Mouse (Mus musculus): ENCODE results near the gene Gm2237. TPM values are rescaled to one million over a fixed set of nuclear protein-coding genes. Genes with fewer than 3 reads are reported as not detected.

Gene Gm2237
- 7.9 TPM for polyA plus RNA-seq (2017; shearing (Covaris generic))

DNA sequence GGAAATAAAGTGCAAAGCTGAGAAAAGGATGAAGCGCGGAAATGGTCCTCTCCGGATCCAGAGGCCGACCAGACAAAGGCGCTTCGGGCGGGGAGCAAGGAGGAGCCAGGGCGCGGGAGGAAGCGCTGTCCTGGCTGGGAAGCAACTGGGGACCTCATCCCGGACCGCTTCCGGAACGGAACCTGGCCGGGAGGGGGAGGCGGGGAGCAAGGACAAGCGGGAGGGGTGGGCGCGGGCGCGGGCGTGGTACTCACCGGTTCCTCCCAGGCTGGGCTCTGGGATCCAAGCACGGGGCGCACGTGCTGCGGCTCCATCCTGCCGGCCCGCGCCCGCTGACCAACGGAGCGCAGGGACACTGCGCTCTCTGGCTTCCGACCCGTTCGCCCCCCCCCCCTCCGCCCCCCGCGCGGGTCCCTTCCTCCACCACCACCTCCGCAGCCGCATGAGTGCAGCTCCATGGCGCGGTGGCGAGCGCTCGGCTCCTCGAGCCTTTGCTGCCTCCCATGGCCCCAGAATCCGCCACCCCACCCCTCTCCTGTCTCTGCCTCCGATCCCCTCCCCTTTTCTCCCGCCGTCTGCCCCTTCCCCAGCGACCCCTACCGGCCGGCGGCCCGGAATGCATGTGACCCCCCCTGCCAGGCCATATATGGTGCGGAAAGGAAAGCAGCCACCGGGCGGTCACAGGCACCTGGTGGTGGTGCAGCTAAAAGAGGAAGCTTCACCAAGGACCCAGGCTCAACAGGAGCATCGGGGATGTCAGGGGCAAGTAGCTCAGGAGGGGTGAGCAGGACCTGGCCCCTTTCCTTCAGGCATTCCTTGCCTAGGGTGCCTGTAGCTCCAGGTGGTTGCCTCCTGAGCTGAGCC is at the start of gene Gm2237:
Gene Gm2237, minus strand, starts transcription at position 332 of the 864 bp plus-strand sequence.

DNA sequence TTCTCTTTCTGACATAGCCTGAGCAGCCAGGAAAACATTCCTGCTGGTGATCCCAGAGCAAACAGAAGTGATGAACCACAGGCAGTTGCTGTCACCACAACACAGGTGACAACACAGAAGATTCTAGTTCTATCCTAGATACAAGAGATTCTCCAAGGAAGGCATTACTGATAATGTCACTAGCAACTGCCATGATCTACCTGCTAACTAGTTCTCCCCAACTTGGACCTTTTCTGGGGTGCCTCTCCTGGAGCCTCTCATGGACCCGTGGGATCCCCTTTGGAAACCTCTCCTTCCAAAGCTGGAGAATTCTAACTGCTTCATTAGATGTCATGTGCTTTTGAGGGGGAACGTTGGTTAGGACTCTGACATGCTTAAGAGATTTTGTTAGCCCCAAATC is 17.5 kb upstream of the Gm2237 start, which contains the start of gene Gm5458:
Gene Gm5458, minus strand, starts transcription at position 101 of the 400 bp plus-strand sequence.

DNA sequence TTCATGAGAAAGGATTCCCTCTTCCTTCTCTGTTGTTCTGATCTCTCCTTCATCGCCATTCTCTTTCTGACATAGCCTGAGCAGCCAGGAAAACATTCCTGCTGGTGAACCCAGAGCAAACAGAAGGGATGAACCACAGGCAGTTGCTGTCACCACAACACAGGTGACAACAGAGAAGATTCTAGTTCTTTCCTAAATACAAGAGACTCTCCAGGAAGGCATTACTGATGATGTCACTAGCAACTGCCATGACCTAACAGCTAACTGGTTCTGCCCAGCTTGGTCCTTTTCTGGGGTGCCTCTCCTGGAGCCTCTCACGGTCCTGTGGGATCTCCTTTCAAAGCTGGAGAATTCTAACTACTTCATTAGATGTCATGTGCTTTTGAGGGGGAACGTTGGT is 35.1 kb downstream of the Gm2237 start, which contains the start of gene Gm2244:
Gene Gm2244, minus strand, starts transcription at position 101 of the 400 bp plus-strand sequence.

Other genes with a start within 250 kb of the Gm2237 start
- 9.2 TPM for gene Gm21738, start 166.2 kb downstream of the Gm2237 start, polyA plus RNA-seq (2017; shearing (Covaris generic))
- gene Gm2244, start 35.2 kb downstream of the Gm2237 start, polyA plus RNA-seq (2017; shearing (Covaris generic)): 0.42 TPM
- not detected for gene Gm5458, start 17.4 kb upstream of the Gm2237 start, polyA plus RNA-seq (2017; shearing (Covaris generic))
- 2.7 TPM for gene Nid2, start 166.1 kb upstream of the Gm2237 start, polyA plus RNA-seq (2017; shearing (Covaris generic))
- 135 TPM for gene Rtraf, start 238.7 kb upstream of the Gm2237 start, polyA plus RNA-seq (2017; shearing (Covaris generic))

All from activated CD4-positive, CD25-positive, alpha-beta regulatory T cell, adult 9 weeks (primary cell).